Mouse (Mus musculus) thymus, adult 18-20 months (tissue): ENCODE data around the gene Lrig2.
"Not testable (repeated sequence)": the region's sequence is repeated elsewhere in the genome, so short reads cannot be mapped to it uniquely, and the experiment has no call there.

Source experiments
- DNase-seq, 2 experiments: peaks; one replicate each; pipeline ENCODE4 v3.0.0; 2022; ENCODE audit warnings: mixed read lengths in 2 of 2

Gene Lrig2

GRCm38 (mm10) chr3:104427354-104427753 lies 84.4 kb downstream of the Lrig2 start:
- DNase-seq = not testable (repeated sequence)

DNA sequence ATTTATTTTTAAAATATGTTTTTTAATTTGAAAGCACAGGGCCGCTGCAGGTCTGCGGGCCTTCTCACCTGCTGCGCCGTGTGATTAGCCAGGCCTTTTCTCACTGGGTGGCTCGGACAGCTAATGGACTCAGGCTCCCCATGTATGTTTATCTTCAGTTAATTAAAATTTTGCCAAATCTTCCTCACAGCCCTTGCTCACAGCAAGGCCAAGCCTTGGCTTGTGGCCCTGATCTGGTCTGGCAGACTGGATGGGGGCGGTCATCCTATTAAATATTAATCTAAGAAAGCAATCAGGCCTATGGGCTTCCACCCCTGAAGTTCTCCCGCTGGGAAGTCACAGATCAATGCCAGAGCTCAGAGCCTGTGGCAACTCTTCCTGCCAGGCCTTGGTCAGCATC lies 87.4 kb downstream of the Lrig2 start:
- no peak for DNase-seq

DNA sequence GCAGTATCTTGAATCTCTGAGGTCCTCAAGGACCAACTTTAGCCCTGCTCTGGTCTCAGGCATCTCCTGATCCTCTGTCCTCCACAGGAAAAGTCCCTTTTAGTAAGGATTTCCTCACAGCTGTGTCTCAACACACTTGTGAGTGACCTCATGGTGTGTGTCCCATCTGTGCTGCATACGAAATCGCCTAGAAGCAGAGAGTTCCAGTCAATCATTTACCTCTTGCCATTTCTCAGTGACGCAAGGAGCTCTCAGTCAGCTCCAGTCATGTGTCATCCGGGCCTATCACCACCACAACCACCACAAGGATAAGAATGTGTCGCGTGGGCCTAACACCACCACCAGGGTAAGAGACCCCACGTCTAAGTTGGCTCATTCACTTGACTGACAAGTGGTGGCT lies 90.8 kb downstream of the Lrig2 start:
- no peak for DNase-seq

GRCm38 (mm10) chr3:104419990-104420389 lies 91.7 kb downstream of the Lrig2 start:
- DNase-seq = no peak

DNA sequence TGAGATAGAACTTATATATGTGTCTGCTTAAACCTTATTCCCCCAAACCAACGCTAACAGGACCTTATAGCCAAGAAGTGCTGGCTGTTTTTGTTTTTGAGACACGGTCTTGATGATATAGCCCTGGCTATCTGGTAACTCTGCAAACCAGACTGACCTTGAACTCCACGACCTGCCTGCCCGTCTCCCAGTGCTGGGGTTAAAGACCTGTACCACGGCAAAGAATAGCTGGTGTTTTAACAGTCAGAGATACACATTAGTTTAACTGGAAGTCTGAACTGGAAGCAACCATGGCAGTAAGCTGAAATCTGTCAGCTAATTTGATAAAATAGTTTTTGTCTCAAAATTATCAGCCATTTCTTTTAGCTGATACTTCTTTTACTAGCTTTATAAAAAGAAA lies 94.9 kb downstream of the Lrig2 start:
- DNase-seq = no peak

DNA sequence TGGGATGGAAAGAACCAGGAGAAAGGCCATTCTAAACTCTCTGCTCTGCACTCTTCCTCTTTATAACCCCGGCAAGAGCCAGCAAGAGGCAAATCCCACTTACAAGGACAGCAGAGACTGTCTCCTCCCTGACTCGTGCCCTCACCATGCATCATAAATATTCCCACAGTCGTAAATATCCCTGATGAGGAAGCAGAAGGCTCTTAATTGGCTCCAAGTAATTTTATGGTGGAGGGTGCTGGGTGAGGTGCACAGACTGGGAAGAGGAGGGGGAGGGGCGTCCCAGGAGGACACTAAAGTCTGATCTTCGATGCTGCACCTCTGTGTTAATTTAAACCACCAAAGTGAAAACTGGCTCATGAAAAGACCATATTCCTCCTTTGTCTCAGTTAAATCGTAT lies 99.2 kb downstream of the Lrig2 start:
- no peak for DNase-seq

GRCm38 (mm10) chr3:104407506-104407905 lies 104.2 kb downstream of the Lrig2 start:
- DNase-seq = no peak

DNA sequence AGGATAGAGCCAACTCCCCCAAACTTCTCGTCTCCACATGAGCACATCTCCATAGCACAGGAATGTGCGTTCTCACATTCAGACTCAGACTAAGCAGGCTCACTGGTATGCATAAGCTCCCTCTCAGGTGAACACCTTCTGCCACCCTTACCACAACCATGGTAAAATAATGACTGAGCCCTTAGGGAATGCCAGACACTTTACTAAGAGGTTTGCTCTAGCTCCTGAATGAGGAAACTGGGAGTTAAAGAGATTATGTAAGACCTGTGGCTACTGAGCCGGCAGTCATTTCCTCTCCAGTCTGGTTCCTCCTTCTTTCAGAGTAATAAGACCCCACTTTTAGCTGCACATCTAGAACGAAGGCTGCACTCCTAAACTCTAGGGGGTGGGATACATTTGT lies 108.1 kb downstream of the Lrig2 start:
- DNase-seq = no peak

GRCm38 (mm10) chr3:104401176-104401575 lies 110.5 kb downstream of the Lrig2 start:
- no peak for DNase-seq

- DNase-seq = no peak
These were observed 111.6 kb downstream of the Lrig2 start for GRCm38 (mm10) chr3:104400126-104400525.

- DNase-seq = no peak
These were observed 112.2 kb downstream of the Lrig2 start for GRCm38 (mm10) chr3:104399296-104400045.

DNA sequence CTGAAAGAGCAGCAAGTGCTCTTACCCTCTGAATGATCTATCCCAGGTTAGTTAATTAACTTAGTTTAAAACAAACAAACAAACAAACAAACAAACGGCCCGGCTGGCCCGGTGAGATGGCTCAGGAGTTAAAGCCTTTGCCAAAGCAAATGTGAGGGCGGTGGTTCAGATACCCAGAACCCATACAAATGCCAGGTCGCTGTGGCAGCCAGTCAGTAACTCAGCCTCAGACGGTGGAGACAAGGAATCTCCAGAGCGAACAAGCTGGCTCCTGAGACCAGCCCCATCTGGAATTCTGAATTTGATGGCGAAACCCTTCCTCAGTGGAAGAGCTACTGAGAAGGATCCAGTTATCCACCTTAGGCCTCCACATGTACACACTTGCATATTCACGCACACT lies 114.4 kb downstream of the Lrig2 start:
- no peak for DNase-seq

GRCm38 (mm10) chr3:104396736-104397081 lies 115.0 kb downstream of the Lrig2 start:
- DNase-seq = no peak

GRCm38 (mm10) chr3:104396067-104396735 lies 115.5 kb downstream of the Lrig2 start:
- no peak for DNase-seq

DNA sequence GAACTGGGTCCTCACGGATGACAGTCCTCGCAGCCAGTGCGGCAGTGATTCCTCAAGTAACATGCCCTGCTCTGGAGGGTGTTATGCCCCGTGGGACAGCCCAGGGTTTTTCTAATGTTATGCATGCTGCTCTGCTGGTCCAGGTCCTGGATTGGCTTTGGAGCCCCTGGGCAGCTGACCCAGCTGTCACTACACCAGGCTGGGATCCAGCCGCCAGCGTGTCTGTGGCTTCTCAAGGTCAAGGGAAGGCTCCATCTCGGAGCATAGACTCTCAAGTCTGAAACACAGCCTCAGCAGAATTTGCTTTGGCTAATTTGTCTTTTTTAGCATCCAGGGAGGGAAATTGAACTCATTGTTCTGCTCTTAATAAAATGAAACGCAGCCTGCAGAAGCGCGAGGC lies 121.6 kb downstream of the Lrig2 start:
- no peak for DNase-seq

DNA sequence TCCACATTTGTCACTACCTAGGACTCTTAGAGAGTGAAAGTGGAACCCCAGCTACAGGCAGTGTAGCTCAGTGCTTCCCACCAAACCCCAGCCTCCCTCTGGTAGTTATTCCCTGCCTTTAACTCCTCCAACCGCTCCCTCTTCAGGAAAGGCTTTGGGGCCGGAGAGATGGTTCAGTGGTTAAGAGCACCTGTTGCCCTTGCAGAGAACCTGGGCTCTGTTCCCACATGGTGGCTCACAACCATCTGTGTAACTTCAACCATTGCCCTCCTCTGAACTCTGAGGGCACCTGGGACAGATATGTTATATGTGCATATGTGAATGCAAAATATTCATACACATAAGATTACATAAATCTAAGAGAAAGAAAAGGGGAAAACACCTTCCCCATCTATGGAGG lies 122.3 kb downstream of the Lrig2 start:
- no peak for DNase-seq

DNA sequence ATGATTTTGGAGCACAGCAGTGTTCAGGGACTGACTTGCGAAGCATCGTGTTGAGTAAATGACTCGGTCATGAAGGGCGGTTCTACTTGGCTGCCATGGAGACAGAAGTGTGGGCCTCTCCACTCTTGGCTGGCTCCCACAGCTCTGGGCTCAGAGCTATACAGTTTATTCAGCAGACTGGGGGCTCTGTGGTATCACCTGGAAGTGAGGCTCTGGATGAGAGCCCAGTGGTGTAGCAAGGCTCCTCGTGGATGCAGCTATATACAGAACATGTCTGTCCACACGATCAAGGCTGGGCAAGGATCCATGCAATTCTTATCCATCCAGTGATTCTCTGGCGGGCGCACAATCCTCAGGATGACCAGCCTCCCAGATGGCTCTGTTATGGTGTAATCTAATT lies 126.1 kb downstream of the Lrig2 start:
- no peak for DNase-seq

DNA sequence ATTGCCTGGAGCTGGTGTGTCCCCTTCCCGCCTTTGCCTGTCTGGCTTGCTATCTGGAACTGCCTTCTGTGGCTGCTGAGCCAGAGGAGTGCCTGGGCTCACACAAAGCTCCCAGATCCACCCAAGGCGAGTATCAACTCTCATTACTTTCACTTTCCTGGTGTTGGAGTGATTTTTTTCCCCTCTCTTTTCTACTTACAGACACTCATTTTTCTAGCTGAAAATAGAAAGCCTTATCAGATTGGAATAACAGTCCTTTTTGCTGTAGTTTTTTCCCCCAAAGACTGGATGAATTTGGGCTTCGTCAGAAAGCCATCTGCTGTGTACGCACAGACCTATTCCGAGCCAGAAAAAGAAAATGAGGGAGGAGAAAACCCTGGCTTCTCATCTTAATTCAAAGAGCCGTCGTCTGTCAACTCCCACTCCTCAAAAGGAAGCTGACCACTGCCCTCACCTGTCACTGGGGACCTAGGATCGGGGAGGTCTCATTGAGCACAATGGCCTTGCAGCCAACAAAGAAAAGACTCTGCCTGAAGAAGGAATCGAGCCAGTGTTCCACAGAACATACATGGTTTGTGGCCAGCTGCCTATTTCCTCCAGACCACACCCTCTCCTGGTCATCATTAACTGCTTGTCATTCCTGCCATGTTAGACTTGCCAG lies 127.9 kb downstream of the Lrig2 start:
- DNase-seq = no peak

DNA sequence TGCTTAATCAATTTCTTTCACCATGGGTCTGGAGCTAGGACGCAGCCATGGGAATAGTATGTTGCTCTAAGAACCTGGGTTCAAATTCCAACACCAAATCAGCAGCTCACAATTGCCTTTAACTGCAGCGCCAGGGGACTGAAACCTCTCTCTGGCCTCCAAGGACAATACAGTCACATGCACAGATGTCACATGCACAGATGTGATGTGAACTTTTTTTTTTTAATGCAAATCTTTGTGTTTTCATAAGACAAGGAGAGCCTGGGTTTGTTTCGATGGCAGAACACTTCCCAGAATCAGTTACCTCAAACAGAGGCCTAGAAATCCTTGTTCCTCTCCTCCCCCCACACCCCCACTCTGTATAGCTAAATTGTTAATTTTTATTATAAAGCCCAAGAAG lies 133.5 kb downstream of the Lrig2 start:
- DNase-seq = no peak

DNA sequence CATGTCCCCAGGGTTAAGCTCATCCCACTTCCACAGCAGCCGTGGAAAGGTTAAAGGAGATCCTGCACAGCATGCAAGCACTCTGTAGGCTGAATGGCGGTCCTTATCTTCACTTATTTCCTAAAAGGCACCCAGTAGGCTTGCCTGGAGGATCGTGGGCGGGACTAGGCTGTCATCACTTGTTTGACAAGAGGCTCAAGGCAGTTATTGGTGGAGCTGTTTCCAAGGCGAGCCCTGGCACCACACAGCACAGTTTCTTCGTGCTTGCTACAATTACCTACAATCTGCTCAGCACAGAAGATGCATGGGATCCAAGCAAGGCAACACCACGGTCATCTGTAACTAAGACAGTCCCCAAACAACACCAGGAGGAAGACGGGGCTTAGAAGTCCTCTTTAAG lies 137.8 kb downstream of the Lrig2 start:
- DNase-seq = no peak

GRCm38 (mm10) chr3:104372374-104372773 lies 139.3 kb downstream of the Lrig2 start:
- no peak for DNase-seq

- DNase-seq = no peak
These were observed 143.8 kb downstream of the Lrig2 start for GRCm38 (mm10) chr3:104367912-104368311.

- DNase-seq = no peak
These were observed 149.9 kb downstream of the Lrig2 start for GRCm38 (mm10) chr3:104361814-104362213.

DNA sequence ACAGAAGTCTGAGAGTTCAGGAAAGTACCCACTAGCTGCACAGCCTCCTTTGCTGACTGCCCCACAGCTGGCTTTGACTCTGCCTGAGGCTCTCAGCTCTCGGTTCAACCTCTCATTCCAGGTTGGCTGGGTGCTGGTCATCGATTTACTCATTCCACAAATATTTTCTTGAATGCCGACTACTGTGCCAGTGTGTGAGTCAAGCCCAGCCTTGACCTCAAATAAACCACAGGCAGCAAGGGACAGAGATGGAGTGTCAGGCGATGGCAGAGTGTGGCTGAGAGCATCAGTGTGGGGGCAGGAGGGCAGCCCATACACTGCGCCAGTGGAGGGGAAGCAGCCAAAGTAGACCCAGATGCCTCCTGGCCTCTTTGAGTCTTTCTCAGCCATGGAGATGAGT lies 151.4 kb downstream of the Lrig2 start:
- no peak for DNase-seq
